Mouse (Mus musculus): ENCODE data around the gene Ncor2. TPM values are rescaled to one million over a fixed set of nuclear protein-coding genes. Genes with fewer than 3 reads are reported as not detected.

Gene Ncor2
- total RNA-seq, 2 experiments from 2014 or later, result 11.8 to 47.9 TPM

DNA sequence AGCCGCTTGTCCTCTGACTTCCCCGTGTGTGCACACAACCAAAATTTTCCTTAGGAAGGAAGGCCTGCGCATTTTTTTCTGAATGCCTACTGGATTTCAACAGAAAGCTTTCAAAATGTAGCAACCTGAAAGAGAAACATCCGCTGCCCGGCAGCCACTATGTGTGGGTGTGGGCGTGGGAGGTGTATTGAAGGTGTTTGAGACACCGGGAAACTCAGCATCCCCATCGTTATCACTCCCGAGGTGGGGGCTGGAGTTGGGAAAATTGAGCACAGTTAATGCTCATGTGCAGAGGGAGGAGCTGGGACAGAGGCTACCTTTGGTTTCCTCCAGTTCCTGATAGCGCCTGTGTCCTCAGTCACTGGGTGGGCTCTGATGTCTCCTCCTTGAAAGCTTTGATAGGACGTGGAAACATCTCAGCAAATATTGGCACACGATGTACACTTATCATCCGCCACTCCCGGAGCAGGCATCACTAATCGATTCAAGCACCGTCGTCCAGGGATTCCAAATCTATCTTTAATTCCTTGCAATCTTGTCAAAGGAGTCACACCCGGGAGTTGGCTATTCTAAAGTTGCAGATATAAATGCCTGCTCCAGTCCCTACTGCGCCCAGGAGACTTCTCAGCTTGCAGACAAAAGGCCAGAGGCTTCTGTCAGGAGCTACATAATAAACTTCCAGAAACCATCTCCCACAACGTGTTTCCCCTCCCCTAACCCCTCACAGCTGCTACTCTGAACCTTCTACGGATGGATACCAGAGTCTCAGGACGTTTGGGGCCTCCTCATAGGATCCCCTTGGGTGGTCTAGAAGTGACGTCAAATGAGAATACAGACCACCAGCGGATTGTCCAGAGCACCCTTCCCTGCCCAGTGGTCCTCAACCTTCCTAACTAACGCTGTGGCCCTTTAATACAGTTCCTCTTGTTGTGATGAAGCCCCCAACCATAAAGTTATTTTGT lies 14.7 kb upstream of the Ncor2 start:
- ATAC-seq (replicated peaks; ENCODE audit: poor library complexity, severe bottlenecking), result no peak

DNA sequence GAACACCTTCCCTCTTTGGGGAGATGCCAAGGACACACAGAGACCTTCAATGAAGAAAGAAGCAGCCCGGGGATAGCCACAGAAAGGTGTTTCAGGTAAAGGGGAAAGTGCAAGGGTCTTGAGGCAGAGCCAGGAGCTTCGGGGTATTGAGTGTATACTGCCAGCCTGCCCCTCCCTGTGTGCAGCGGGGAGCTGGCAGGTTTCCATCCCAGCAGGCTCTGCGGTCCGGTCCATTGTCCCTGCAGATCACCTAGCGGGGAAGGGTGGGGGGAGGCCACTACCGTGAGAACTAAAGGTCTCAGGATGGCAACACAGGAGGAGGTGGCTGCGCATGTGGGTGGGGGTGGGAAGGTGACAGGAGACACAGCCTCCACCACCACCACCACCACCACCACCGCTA lies 12.6 kb upstream of the Ncor2 start:
- ATAC-seq (replicated peaks; ENCODE audit: poor library complexity, severe bottlenecking), result no peak

DNA sequence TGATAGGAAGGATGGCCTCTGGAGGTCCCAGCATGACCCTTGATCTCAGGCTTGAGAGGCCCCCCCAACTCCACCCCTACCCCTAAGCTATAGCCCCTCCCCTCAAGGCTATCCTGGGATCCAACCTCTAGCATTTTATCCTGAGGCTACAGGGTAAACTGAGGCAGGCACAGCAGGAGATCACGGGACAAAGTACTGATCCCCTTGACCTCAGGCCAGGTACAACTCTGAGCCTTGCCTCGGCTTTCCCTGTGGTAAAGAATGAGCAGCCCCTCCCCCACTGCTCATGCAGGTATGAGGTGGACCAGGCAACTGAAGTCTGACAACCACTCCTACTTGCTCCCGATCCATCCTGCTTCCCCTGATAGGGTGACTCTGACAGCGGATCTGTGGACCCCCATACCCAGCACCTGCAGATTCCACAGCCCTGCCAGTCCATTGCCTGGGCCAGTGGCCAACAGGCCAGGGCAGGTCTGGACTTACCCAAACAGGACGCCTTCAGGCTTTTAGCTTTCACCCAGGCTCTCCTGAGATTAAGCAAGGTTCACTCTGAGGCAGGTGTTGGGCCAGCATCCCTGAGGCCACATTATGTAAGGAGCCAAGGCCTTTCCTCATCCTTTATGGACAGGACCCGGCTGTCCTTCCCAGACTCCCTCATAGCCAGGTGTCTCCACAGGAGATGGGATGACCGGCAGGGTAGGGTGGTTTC lies 11.2 kb upstream of the Ncor2 start:
- ATAC-seq (replicated peaks; ENCODE audit: poor library complexity, severe bottlenecking), result no peak

DNA sequence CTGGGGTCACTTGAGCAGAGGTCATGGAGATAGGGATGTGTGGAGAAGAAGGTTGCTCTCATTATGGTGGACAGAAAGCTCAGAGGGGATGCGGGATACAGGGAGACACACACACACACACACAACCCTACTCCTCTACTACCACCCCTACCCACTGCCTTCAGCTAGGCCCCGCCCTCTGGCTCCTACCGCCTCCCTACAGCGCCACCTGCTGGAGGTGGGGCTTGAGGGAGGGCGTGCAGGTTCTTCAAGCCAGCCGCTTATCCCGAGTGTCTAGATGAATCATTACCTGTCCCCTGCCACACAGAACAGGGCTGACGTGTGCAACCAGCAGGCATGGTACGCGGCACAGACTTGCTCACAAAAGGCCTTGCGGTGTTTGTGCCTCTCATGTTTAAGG lies 10.6 kb upstream of the Ncor2 start:
- peak; percentile 85 for ATAC-seq (replicated peaks; ENCODE audit: poor library complexity, severe bottlenecking)

DNA sequence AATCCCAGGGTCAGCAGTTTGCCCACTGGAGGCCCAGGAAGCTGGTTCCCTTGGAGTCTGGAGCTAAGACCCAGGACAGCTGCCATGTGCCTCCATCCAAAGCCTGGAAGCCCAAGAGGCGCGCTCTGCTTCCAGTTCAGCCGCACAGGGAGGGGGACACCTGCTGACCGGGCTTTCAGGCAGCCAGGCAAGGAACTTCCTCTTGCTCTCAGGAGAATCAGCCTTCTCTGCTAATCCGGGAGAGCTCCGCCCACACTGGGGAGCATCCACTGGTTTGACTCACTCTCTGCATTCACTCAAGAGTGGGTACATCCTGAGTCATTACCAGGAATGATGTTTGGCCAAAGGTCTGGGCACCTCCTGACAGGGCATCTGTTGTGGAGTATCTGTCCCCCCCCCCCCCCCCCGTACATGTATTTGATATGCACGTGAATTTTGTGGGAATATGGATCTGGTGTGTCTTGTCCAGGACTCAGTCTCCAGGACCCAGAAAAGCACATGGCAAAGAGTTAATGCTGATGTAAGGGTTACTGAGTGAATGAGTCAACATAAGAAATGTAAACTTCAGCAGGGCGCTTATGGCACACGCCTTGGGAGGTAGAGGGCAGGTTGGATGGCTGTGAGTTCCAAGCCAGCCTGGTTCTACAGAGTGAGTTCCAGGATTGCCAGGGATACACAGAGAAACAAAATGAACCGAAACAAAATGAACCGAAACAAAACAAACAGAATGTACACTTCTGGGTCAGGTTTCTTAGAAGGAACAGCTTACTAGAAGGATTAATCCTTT lies 10.0 kb upstream of the Ncor2 start:
- ATAC-seq (replicated peaks; ENCODE audit: poor library complexity, severe bottlenecking), result peak; percentile 65

DNA sequence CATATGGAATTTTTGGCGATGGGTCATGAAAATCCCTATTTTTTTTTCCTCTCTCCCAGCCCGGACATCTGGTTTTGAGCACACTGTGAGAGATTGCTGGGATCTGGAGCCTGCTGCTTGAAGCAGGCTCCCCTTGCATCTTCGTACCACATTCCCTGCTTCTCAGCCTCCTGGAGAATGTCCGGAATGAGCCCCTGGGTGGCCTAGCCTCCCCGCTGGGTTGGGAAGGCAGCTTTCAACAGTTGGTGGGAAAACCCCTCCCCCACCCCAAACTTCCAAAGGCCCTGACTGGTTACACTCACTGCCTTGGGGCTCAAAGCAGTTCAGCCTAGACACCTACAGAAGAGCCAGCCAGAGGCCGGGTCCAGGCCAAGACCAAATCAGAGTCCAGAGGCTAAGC lies 5.8 kb upstream of the Ncor2 start:
- no peak for ATAC-seq (replicated peaks; ENCODE audit: poor library complexity, severe bottlenecking)

DNA sequence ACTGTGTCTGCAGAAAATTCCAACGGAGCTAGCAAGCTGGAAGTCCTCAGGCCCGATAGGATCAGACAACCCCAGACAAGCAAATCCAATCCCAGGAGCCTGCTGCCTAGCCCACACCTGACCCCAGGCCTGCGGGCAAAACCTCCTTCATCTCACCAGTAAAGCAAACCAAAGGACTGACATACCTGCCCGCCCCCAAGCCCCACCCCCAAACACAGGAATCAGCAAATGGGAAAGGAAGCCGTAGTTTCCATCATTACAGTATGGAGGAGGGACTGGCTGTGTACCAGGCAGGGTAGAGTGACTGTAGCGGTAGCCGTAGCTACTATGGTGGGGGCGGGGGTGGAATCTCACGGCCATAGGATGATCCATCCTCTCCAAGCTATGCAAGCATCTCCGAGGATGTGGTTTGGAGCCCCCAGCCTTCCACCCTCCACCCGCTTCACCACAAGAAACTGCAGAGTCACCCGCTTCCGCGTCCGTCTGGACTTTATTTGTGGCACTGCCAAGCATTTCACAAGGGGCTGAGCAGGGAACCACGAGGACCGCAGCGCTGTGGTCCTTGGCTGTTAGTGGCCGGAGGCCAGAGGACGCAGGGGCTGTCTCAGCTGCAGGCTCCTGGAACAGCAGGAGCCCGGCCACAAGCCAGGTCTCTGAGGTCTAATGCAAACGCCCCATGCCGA lies 4.4 kb upstream of the Ncor2 start:
- ATAC-seq (replicated peaks; ENCODE audit: poor library complexity, severe bottlenecking), result peak; percentile 74

DNA sequence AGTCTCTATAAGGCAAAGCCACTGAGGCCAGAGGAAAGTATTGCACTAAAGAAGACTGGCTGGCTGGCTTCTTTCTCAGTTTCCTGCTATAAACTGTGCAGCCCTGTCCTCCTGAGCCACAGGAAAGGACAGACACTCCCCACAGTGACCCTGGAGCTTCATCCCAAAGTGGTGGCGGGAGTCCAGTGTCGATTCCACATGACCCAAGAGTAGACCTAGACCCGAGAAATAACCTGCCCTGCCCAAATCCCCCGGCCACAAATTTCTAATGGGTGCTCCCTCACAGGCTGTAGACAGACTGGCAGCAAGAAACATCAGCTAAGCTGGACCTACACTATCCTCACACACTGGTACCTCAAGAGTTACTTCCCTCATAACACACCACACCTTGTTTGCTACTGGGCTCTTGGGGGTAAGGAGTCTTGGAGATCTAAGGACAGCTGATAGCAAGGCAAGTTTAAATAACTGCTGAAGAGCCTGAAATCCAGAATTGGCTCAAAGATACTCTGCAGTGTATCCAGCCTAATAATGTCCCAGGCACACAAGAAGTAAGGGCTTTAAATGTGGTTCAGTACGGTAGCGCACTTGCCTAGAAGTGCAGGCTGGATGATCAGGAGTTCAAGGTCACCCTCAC lies 1.7 kb upstream of the Ncor2 start:
- ATAC-seq (replicated peaks; ENCODE audit: poor library complexity, severe bottlenecking), result no peak

DNA sequence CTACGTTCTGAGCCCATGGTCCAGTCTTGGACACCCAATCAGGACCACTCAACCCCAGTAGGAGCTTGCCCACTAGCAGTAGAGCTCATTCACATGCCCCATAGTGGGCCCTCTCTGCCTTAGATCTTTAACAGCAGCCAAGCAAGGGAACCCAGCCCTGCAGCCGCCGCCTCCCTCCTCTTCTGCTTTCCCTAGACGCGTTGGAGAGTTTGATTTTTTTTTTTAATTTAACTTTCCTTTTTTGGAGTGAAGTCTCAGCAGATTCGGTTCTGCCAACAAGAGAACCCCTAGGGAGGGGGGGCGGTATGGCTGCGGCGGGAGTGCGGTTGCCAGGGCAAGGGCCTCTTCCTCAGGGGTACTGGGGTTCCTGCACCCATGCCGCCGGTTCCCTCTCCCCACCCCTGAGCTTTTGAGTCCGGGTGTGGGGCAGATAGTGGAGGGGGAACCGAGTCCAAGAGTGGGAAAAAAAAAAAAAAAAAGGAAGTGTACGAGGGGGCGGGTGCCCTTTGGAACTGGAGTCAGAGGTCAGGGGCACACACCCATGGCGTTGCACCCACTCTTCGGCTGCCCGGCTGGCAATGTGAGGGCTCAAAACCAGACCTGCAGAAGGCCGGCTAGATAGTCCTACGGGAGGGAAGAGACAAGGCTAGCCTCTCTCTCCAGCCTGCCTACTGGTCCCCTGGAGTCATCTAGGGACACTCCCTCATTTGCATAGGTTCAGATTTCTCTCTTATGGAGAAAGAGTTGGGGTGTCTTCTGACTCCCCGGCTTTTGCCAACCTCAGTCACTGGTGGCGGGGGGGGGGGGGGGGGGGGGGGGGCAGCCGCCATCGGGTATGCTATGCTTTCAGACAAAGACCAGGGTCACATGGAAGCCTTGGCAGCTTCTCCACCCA lies 963 bp upstream of the Ncor2 start:
- peak; percentile 65 for ATAC-seq (replicated peaks; ENCODE audit: poor library complexity, severe bottlenecking)

DNA sequence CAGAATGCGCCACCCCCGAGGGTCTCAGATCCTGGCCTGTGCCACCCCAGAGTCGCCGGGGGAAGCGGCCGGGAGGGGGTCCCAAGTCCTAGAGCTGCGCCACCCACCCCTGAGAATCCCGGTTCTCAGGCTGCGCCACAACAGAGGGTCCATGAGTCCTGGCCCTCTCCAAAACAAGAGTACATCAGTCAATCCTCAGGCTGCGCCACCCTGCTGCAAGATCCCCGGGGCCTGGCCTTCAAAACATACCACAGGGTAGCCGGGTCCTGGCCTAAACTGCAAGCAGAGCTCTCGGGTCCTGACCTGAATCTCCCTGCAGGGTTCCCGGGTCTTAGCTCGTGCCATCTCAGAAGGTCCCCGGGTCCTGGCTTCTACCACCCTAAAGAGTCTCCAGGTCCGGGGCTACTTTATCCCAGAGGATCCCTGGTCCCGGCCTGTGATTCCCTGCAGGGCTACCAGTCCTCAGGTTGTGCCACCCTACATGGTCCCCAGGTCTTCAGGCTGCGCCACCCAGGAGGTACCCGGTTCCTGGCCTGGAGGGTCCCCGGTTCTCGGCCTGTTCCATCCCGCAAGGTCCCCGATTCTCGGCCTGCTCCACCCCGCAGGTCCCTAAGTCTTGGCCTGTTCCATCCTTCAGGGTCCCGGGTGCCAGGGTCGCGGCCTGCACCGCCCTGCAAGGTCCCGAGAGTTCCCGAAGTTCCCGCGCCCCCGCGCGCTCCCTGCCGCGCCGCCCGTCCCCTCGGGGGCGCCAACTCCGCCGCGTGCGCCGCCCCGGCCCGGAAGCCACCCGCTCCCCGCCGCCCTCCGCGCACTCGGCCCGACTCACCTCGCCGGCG lies 630 bp downstream of the Ncor2 start:
- no peak for ATAC-seq (replicated peaks; ENCODE audit: poor library complexity, severe bottlenecking)

DNA sequence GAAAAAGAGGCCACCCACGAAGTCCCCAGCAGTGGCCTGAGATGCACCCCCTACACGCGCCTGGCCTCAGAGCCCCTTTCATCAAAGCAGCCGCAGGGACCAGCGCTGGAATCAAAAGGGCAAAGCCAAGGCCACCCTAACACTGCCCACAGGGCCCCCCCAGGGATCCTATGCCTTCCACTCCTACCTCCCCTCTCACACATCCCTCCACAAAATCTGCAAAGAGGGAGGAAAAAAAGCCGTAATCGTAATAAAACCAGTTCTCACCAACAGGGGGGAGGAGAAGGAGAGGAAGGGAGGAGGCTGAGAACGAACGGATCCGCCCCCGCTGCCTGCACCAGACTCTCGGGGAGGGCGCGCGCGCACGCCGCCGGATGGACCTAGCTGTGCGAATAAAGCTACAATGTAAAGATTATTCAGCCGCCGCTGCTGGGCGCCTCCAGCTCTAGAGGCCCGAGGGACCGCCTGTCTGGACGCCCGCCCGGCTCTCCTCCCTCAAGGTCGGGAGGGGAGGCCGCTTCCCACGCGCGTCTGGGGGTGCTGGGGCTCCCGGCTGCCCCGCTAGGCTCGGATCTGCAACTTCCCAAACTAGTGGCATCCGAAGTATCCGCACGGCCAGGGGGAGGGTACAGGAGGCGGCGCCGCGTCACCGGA lies 1.4 kb downstream of the Ncor2 start:
- ATAC-seq (replicated peaks; ENCODE audit: poor library complexity, severe bottlenecking), result peak; percentile 24; the same call in 1 of the 2 replicates

DNA sequence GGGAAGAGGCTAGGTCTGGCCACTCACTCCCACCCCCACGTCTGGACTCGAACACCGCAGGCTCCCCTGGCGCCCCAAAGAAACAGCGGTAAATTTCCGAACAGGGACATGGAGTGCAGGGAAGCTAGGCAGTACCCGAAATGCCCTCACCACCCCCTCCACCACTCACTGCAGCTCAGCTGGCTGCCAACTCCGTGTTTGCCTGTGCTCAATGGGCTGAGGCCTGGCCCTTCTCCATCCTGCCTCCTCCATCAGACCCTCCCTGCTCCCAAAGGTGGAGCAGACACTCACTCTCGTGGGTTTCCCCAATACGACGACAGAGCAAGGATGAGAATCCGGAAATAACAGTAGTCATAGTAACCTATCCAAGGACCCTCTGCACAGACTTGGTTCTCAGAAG lies 2.2 kb downstream of the Ncor2 start:
- no peak for ATAC-seq (replicated peaks; ENCODE audit: poor library complexity, severe bottlenecking)

DNA sequence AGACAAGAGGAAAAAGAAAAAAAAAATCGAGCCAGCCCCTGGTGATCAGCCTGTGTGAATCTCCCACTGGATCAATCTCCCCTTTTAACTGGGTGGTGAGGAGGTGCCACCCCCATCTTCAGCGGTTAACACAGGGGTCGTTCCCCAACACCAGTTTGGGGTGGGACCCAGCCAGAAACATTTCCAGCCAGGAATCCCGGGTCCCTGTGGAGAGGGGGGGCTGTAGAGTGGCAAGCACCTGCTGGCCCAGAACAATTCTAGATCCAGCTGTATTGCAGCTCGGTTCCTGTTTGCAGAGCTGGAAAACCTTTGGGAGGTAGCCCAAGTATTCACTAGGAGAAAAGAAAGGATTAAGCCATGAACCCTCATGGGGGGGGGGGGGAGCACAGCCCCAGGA lies 2.7 kb downstream of the Ncor2 start:
- ATAC-seq (replicated peaks; ENCODE audit: poor library complexity, severe bottlenecking), result no peak

DNA sequence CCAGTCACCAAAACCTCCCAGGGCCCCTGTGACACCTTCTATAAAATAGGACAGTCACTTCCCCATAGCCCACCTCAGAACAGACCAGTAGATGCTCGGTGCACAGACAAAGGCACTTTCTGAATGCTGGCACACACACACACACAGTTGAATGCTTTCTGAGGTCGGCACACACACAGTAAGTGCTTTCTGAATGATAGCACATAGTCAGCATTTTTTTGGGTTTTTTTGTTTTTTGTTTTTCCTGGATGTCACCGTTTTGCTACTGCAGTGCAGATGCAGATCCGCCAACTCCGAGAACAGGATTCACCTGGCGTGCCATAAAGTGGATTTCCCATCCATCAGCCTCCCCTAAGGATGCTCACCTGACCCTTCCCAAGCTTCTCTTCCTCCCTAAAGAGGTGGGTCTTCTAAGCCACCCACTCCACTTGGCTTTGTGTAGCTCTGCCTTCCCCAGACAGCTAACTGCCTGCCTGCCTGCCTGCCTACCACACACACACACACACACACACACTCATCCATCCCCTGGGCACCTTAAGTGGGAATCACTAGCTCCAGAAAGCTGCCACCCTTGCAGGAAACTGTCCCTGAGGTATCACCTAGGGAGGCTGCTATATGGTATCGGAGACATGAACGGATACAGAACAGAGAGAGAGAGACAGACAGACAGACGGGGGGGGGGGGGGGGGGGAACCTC lies 3.2 kb downstream of the Ncor2 start:
- no peak for ATAC-seq (replicated peaks; ENCODE audit: poor library complexity, severe bottlenecking)

DNA sequence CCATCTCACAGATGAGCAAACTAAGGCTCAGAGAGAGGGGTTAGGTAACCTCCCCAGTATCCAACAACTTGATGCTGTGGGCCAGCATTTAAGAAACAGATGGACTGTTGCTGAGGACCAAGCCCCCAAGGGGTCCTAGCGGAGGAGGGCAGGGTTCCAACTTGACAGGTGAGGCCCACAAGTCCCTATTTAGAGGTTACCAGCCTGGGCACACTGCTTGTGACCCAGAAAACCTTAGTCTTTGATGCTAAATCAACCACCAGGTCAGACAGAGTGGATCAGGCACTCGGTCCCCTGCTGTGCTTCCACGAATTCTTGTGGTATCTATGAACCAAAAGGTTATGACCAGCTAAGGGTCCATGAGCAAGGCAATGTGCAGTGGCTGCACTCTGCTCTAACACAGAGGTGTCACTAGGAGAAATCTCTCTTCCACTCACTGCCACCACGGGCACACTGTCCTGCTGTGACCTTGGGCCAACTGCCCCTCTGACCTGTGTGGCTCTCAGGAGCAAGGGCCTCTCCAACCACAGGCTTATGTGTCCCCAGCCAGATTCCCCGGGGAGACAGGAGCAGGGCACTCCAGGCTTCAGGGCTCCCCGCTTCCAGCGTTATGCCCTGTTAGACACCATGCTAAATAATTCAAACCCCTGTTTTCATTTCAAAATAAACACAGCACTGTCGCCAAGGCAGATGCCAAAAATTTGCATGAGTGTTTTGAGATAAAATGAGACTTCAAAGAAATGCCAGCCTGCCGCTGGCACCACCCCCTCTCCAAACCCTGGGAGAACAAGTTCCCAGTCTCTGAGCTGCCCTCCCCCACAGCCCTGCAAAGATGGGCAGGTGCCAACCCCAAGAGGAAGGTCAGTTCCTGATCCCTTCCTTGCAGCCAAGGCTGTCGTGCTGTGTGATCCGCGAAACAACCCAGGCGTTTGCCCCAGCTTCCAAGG lies 4.0 kb downstream of the Ncor2 start:
- no peak for ATAC-seq (replicated peaks; ENCODE audit: poor library complexity, severe bottlenecking)

DNA sequence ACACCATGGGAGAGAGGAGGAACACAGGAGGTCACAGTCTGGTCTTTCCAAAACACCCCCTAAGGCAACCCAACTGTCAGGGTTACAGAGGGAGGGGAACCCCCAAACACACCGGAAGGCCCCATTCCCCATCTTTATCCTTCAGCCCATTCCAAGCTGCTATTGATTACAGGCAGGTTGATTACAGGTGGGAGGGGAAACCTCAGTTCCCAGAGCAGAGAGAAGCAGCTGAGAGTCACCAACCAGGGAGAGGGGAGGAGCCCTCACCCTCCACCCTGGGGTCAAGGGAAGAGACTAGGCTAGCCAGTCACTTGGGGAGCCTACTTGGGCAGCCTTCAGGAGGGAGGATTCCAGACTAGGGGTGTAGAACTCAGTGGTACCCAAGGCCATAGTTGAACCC lies 5.2 kb downstream of the Ncor2 start:
- no peak for ATAC-seq (replicated peaks; ENCODE audit: poor library complexity, severe bottlenecking)
